Mouse (Mus musculus): ENCODE measurements at regions not wholly inside any gene's neighbourhood (a gene's known extent, or its start where the extent isn't known, plus 50 kb on each side); places are given as distances from the start of the nearest gene placed in this dataset.

DNA sequence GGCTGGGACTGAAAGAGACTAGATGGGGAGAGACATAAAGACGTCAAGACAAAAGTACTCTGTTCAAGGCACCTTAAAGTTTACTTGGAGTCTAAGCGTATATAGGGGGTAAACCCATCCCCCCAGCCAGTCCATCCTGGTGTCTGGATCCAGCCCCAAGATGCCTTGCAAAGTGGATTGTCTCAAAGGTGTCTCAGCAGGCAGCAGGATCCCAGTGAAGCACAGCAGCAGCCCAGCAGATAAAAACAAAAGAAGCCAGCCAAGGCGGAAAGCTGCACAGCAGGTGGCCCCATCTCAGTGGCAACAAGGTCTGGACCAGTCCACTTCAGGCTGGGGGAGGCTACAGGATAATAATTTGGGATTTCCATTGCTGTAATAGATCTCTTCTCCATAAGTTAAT lies 72.0 kb upstream of the Col5a2 start:
- no peak for DNase-seq (ENCODE audit: low spot score, missing footprints)
- no peaks in the 10 kb centered on the region for H3K36me3 ChIP-seq (ENCODE audit: control insufficient read depth, insufficient read depth, low read length)
- H3K27me3 ChIP-seq (ENCODE audit: control insufficient read depth, insufficient read depth, low read length): no peaks in the 10 kb centered on the region

DNA sequence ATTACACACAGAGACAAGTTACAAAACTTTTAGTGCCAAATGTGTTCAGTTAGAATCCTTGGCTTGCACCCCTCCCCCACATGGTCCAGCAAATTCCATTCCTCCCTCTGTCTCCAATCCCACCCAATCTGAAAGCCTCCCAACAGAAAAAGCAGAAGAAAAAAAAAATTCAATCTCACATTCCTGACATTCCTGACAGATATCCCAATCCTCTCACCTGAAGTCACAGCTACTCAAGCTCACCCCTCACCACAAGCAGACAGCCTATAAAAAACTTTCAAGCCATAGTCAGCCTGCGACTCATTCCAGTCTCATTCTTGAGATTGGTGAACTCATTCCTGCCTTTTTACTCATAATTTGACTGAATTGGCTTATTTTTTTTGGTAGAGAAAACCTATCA lies 77.4 kb upstream of the Col5a2 start:
- no peaks in the 10 kb centered on the region for H3K36me3 ChIP-seq (ENCODE audit: control insufficient read depth, insufficient read depth, low read length)
- no peak overlapping the region for H3K9ac ChIP-seq (ENCODE audit: low read length)
- no peak overlapping the region for H3K4me2 ChIP-seq
- no peak overlapping the region for H3K27ac ChIP-seq (ENCODE audit: low read depth, low read length)
- H3K9me3 ChIP-seq (ENCODE audit: control insufficient read depth, low read length): no peaks in the 10 kb centered on the region
- no peak for ATAC-seq (ENCODE audit: low FRiP score)
- WGBS: 92% methylated on average over 1 of the region's 1 CpGs
- no peak for DNase-seq (ENCODE audit: low spot score, missing footprints)
- no peaks in the 10 kb centered on the region for H3K27me3 ChIP-seq (ENCODE audit: control insufficient read depth, insufficient read depth, low read length)
- no peaks in the 10 kb centered on the region for H3K4me1 ChIP-seq (ENCODE audit: control insufficient read depth, insufficient read depth, low read length)
- H3K4me3 ChIP-seq (ENCODE audit: low read depth, low read length): no peak overlapping the region

More for the DNA sequence above, 72.0 kb upstream of the Col5a2 start:
- H3K4me2 ChIP-seq: no peak overlapping the region
- no peak overlapping the region for H3K27ac ChIP-seq (ENCODE audit: low read depth, low read length)
- H3K4me1 ChIP-seq (ENCODE audit: control insufficient read depth, insufficient read depth, low read length): no peaks in the 10 kb centered on the region
- no peak overlapping the region for H3K4me3 ChIP-seq (ENCODE audit: low read depth, low read length)
- no peaks in the 10 kb centered on the region for H3K9me3 ChIP-seq (ENCODE audit: control insufficient read depth, low read length)
- no peak for ATAC-seq (ENCODE audit: low FRiP score)
- WGBS: 9% methylated on average over 3 of the region's 3 CpGs
- no peak overlapping the region for H3K9ac ChIP-seq (ENCODE audit: low read length)

DNA sequence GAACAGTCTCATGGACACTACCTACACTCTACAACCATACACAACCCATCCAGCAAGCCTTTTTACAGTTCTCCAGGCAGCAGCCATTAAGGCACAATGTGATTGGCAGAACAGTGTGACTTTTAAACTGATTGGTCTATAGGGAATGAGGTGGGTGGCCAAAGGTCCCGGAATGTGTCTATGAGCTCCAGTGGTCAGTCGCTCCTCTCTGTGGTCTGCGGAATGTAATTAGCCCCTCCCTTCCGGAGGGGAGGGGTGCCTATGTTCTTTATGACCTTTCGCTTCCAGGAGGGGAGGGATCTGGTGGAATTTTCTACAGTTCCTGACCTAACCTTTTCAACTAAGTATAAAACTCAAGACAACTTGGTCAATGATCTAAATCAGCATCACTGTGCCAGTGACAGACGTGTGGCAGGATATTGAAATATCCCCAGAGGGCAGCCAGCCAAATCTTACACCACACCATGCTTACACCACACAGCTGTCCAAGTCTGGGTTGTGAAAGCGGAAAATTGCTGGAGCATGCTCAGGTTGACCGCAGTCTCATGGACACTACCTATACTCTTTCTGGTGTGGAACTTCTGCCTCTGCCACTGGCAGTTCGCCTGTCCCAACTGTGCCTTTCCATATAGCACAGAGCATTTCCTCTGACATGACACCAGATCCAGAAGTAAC lies 84.4 kb upstream of the Col5a2 start:
- no peaks in the 10 kb centered on the region for H3K36me3 ChIP-seq (ENCODE audit: control insufficient read depth, insufficient read depth, low read length)
- no peak overlapping the region for H3K4me3 ChIP-seq (ENCODE audit: low read depth, low read length)
- H3K27ac ChIP-seq (ENCODE audit: low read depth, low read length): no peak overlapping the region
- no peaks in the 10 kb centered on the region for H3K27me3 ChIP-seq (ENCODE audit: control insufficient read depth, insufficient read depth, low read length)
- no peak overlapping the region for H3K9ac ChIP-seq (ENCODE audit: low read length)
- H3K4me2 ChIP-seq: no peak overlapping the region
- DNase-seq (ENCODE audit: low spot score, missing footprints) (no peak), ATAC-seq (ENCODE audit: low FRiP score) (no peak)
- 84% methylated on average over 9 of the region's 9 CpGs for WGBS
- no peaks in the 10 kb centered on the region for H3K9me3 ChIP-seq (ENCODE audit: control insufficient read depth, low read length)
- H3K4me1 ChIP-seq (ENCODE audit: control insufficient read depth, insufficient read depth, low read length): no peaks in the 10 kb centered on the region

DNA sequence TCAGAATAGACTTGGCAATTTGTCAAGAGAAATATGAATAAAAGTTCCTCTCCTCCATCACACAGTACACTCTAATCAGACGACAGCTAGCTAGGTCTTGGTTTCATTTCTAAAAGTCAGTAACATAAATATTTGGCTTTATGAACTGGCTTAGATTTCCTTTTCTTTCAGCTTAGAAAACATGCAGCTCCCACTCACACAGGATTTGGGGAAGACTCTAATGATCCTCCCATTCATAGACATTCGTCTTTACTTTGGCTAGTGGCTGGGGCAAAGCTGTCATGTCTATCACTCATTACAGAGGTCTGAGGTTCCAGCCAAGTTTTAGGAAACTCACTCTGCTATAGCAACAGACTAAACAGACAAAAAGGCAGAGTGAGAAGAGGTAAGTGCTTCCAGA lies 94.2 kb upstream of the Col5a2 start:
- ATAC-seq (ENCODE audit: low FRiP score) (no peak), DNase-seq (ENCODE audit: low spot score, missing footprints) (no peak)
- H3K27ac ChIP-seq (ENCODE audit: low read depth, low read length): no peak overlapping the region

GRCm38 (mm10) chr1:45599421-45599820 lies 96.3 kb upstream of the Col5a2 start:
- H3K4me1 ChIP-seq (ENCODE audit: control insufficient read depth, insufficient read depth, low read length): no peaks in the 10 kb centered on the region
- ATAC-seq (ENCODE audit: low FRiP score) (no peak), DNase-seq (ENCODE audit: low spot score, missing footprints) (no peak)
- 65% methylated on average over 1 of the region's 1 CpGs for WGBS
- H3K27me3 ChIP-seq (ENCODE audit: control insufficient read depth, insufficient read depth, low read length): no peaks in the 10 kb centered on the region
- H3K4me2 ChIP-seq: no peak overlapping the region
- no peaks in the 10 kb centered on the region for H3K9me3 ChIP-seq (ENCODE audit: control insufficient read depth, low read length)
- H3K27ac ChIP-seq (ENCODE audit: low read depth, low read length): no peak overlapping the region
- H3K36me3 ChIP-seq (ENCODE audit: control insufficient read depth, insufficient read depth, low read length): no peaks in the 10 kb centered on the region
- no peak overlapping the region for H3K9ac ChIP-seq (ENCODE audit: low read length)
- H3K4me3 ChIP-seq (ENCODE audit: low read depth, low read length): no peak overlapping the region

More for the DNA sequence above, 94.2 kb upstream of the Col5a2 start:
- H3K4me2 ChIP-seq: no peak overlapping the region
- no peaks in the 10 kb centered on the region for H3K9me3 ChIP-seq (ENCODE audit: control insufficient read depth, low read length)
- WGBS: 70% methylated on average over 2 of the region's 2 CpGs
- no peaks in the 10 kb centered on the region for H3K27me3 ChIP-seq (ENCODE audit: control insufficient read depth, insufficient read depth, low read length)
- H3K36me3 ChIP-seq (ENCODE audit: control insufficient read depth, insufficient read depth, low read length): no peaks in the 10 kb centered on the region
- no peak overlapping the region for H3K4me3 ChIP-seq (ENCODE audit: low read depth, low read length)
- H3K4me1 ChIP-seq (ENCODE audit: control insufficient read depth, insufficient read depth, low read length): no peaks in the 10 kb centered on the region
- no peak overlapping the region for H3K9ac ChIP-seq (ENCODE audit: low read length)

DNA sequence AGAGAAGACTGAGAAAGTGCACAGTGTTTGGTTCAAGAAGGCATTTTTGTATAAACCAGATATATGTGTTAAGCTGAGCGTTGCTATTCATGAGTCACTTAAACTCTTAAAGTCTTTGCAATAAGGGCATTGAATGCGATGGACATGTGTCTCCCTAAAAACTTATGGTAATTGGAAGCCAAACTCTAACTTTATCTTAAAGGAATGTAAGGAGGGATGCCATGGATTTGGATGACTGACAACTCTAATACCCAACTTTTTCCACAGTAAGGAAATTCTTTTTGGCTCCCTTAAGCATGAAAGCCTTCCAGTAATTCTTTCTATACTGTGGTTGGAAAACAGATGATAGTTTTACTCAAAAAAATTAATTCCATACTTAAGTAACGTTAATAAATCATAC lies 96.9 kb upstream of the Col5a2 start:
- H3K4me2 ChIP-seq: no peak overlapping the region
- no peaks in the 10 kb centered on the region for H3K27me3 ChIP-seq (ENCODE audit: control insufficient read depth, insufficient read depth, low read length)
- DNase-seq (ENCODE audit: low spot score, missing footprints): no peak
- no peaks in the 10 kb centered on the region for H3K36me3 ChIP-seq (ENCODE audit: control insufficient read depth, insufficient read depth, low read length)
- H3K9me3 ChIP-seq (ENCODE audit: control insufficient read depth, low read length): no peaks in the 10 kb centered on the region
- H3K27ac ChIP-seq (ENCODE audit: low read depth, low read length): no peak overlapping the region
- ATAC-seq (ENCODE audit: low FRiP score): no peak
- WGBS: 89% methylated on average over 3 of the region's 3 CpGs
- H3K4me1 ChIP-seq (ENCODE audit: control insufficient read depth, insufficient read depth, low read length): no peaks in the 10 kb centered on the region
- H3K9ac ChIP-seq (ENCODE audit: low read length): no peak overlapping the region
- H3K4me3 ChIP-seq (ENCODE audit: low read depth, low read length): no peak overlapping the region

- no peak overlapping the region for H3K4me3 ChIP-seq (ENCODE audit: low read depth, low read length)
- H3K9me3 ChIP-seq (ENCODE audit: control insufficient read depth, low read length): no peaks in the 10 kb centered on the region
- H3K4me1 ChIP-seq (ENCODE audit: control insufficient read depth, insufficient read depth, low read length): no peaks in the 10 kb centered on the region
- no peak overlapping the region for H3K27ac ChIP-seq (ENCODE audit: low read depth, low read length)
- WGBS: 86% methylated on average over 1 of the region's 1 CpGs
- H3K4me2 ChIP-seq: no peak overlapping the region
- DNase-seq (ENCODE audit: low spot score, missing footprints): no peak
- H3K9ac ChIP-seq (ENCODE audit: low read length): no peak overlapping the region
- no peaks in the 10 kb centered on the region for H3K36me3 ChIP-seq (ENCODE audit: control insufficient read depth, insufficient read depth, low read length)
- no peak for ATAC-seq (ENCODE audit: low FRiP score)
- no peaks in the 10 kb centered on the region for H3K27me3 ChIP-seq (ENCODE audit: control insufficient read depth, insufficient read depth, low read length)
These were observed 102.5 kb upstream of the Col5a2 start for GRCm38 (mm10) chr1:45605571-45605970.

DNA sequence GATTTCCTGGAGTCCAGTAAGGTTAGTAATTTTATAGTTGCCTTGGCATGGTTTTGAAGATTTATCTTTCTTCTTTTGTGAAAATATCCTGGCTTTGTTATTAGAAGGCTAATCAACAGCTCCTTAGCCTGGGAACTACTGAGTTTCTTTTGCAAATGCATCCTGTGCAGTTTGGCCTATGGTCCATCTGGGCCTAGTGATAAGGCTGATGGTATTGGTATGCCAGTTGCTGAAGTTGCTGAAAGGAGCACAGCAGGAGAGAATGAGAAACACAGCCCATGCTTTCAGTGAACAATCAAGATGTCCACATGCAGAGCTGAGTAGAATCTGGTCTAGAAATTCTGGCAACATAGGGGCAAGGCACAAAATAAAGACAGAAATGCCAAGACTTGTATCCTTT lies 105.2 kb upstream of the Col5a2 start:
- Histone ChIP-seq H3K4me3 (ENCODE audit: low read depth, low read length) (no peak overlapping the region), H3K4me2 (no peak overlapping the region), H3K27ac (ENCODE audit: low read depth, low read length) (no peak overlapping the region), H3K4me1 (ENCODE audit: control insufficient read depth, insufficient read depth, low read length) (no peaks in the 10 kb centered on the region), H3K27me3 (ENCODE audit: control insufficient read depth, insufficient read depth, low read length) (no peaks in the 10 kb centered on the region), H3K36me3 (ENCODE audit: control insufficient read depth, insufficient read depth, low read length) (no peaks in the 10 kb centered on the region), H3K9me3 (ENCODE audit: control insufficient read depth, low read length) (no peaks in the 10 kb centered on the region), H3K9ac (ENCODE audit: low read length) (no peak overlapping the region)
- no peak for DNase-seq (ENCODE audit: low spot score, missing footprints)
- ATAC-seq (ENCODE audit: low FRiP score): no peak

DNA sequence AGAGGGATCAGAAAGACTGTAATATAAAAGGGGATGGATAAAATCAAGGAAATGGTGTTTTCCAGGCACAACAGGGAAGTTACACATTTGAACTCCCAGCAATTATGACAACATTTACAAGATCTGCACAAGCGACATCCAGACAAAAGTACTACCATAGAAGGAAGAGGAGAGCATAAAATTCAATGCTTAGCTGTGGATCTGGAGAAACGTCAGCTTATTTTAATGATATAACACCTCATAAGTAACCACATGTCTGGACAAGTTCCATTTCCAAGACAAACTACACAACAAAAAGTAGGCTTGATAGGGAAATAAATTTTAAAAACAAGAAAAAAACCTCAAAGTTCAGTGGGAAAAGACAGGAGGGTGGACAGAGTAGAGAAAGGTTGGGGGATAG lies 115.9 kb upstream of the Col5a2 start:
- Histone ChIP-seq H3K9ac (ENCODE audit: low read length) (no peak overlapping the region), H3K4me1 (ENCODE audit: control insufficient read depth, insufficient read depth, low read length) (no peaks in the 10 kb centered on the region), H3K36me3 (ENCODE audit: control insufficient read depth, insufficient read depth, low read length) (no peaks in the 10 kb centered on the region), H3K27me3 (ENCODE audit: control insufficient read depth, insufficient read depth, low read length) (no peaks in the 10 kb centered on the region), H3K4me2 (no peak overlapping the region), H3K9me3 (ENCODE audit: control insufficient read depth, low read length) (no peaks in the 10 kb centered on the region), H3K27ac (ENCODE audit: low read depth, low read length) (no peak overlapping the region), H3K4me3 (ENCODE audit: low read depth, low read length) (no peak overlapping the region)
- WGBS: 95% methylated on average over 2 of the region's 2 CpGs
- DNase-seq (ENCODE audit: low spot score, missing footprints) (no peak), ATAC-seq (ENCODE audit: low FRiP score) (no peak)

All from midbrain, embryonic 11.5 days (tissue).